Mouse (Mus musculus) forebrain, embryonic 14.5 days (tissue): Measurements from ENCODE around the gene Tmem69. TPM values are rescaled to one million over a fixed set of nuclear protein-coding genes. Genes with fewer than 3 reads are reported as not detected.

ENCODE experiments used
- ATAC-seq: fragments of 200-750 bp; cut with Nextera tagmentation; 2 replicates; pipeline ENCODE4 v1.8.0; 2017; ENCODE audit warnings: mild to moderate bottlenecking, moderate library complexity
- DNase-seq: peaks from one replicate; pipeline ENCODE4 v3.0.0-alpha.2; 2015; ENCODE audit warnings: low spot score
- H3K27ac ChIP-seq: fragments of 300-500 bp; sonication (generic); 2 replicates; pipeline ENCODE4 v1.5.1; 2014; ENCODE audit warnings: low read depth, mild to moderate bottlenecking, control low read depth, low read length, moderate library complexity
- H3K27me3 ChIP-seq: fragments of 300-500 bp; sonication (generic); replicated peaks from 2 replicates; pipeline ENCODE4 v1.6.1; 2014; ENCODE audit warnings: low read length, control low read depth, mixed read lengths; ENCODE audit not compliant: control insufficient read depth, insufficient read depth
- H3K36me3 ChIP-seq: fragments of 300-500 bp; sonication (generic); 2 replicates; pipeline ENCODE4 v1.6.1; 2014; ENCODE audit warnings: low read length, control low read depth; ENCODE audit not compliant: control insufficient read depth, insufficient read depth
- H3K4me1 ChIP-seq: fragments of 300-500 bp; sonication (generic); 2 replicates; pipeline ENCODE4 v1.6.1; 2014; ENCODE audit warnings: antibody characterized with exemption, low read length, control low read depth; ENCODE audit not compliant: control insufficient read depth, insufficient read depth
- H3K4me2 ChIP-seq: fragments of 300-500 bp; sonication (generic); 2 replicates; pipeline ENCODE4 v1.6.1; 2014; ENCODE audit warnings: mild to moderate bottlenecking, control low read depth, low read length
- H3K4me3 ChIP-seq: fragments of 300-500 bp; sonication (generic); 2 replicates; pipeline ENCODE4 v1.5.1; 2014; ENCODE audit warnings: low read depth, low read length, control low read depth
- H3K9ac ChIP-seq: fragments of 300-500 bp; sonication (generic); 2 replicates; pipeline ENCODE4 v1.6.1; 2014; ENCODE audit warnings: mild to moderate bottlenecking, low read length, control low read depth, moderate library complexity
- H3K9me3 ChIP-seq: fragments of 300-500 bp; sonication (generic); replicated peaks from 2 replicates; pipeline ENCODE4 v1.6.1; 2016; ENCODE audit warnings: low read length, control low read depth, mixed read lengths; ENCODE audit not compliant: control insufficient read depth
- WGBS: fragments of 180-500 bp; shearing (Covaris S2); extraction: QIAGEN DNeasy Blood & Tissue Kit; methylation state at CpG from one replicate; pipeline ENCODE4 v1.1.7; 2014; 5-methylcytosine and 5-hydroxymethylcytosine counted together
- polyA plus RNA-seq: library from polyadenylated mRNA; unstranded; fragments of >200 nt; fragmentation: Nextera tagmentation; extraction: Ambion mirVana; gene quantifications from 2 replicates; pipeline ENCODE4 v1.2.1, GENCODE M21; 2014

Tmem69 gene
- polyA plus RNA-seq = 30.5 and 32.2 TPM in 2 replicates

- H3K9me3 ChIP-seq = no peaks in the 10 kb centered on the region
- peak within 1 kb of the TSS; percentile 79 for H3K9ac ChIP-seq
- H3K36me3 ChIP-seq = peaks cover 17% of the 10 kb centered on the region
- peak; percentile 88 for DNase-seq
- 3% methylated on average over 23 of the region's 23 CpGs for WGBS
- H3K4me3 ChIP-seq = peak within 1 kb of the TSS; percentile 75
- H3K27me3 ChIP-seq = no peaks in the 10 kb centered on the region
- H3K4me1 ChIP-seq = peaks cover 17% of the 10 kb centered on the region
- H3K27ac ChIP-seq = peak within 1 kb of the TSS; percentile 85
- peak within 1 kb of the TSS; percentile 81 for H3K4me2 ChIP-seq
- no peak for ATAC-seq
Measured at GRCm38 (mm10) chr4:116555413-116556300, at the start of gene Tmem69. Tmem69 (minus strand) TSS chr4:116555936.

- under 1% methylated on average over 50 of the region's 50 CpGs for WGBS
- H3K36me3 ChIP-seq = peaks cover 51% of the 10 kb centered on the region
Measured at GRCm38 (mm10) chr4:116596978-116597881, 41.5 kb upstream of the Tmem69 start.

GRCm38 (mm10) chr4:116596379-116596778, 40.6 kb upstream of the Tmem69 start, which contains the start of gene Ccdc17:
Ccdc17 (plus strand) TSS chr4:116596654.
- Histone ChIP-seq H3K27me3 (no peaks in the 10 kb centered on the region), H3K4me2 (peak within 1 kb of the TSS; percentile 82), H3K36me3 (peaks cover 51% of the 10 kb centered on the region), H3K9ac (peak within 1 kb of the TSS; percentile 71), H3K4me1 (peaks cover 11% of the 10 kb centered on the region), H3K27ac (peak within 1 kb of the TSS; percentile 55; the same call in 1 of the 2 replicates), H3K4me3 (peak within 1 kb of the TSS; percentile 59), H3K9me3 (no peaks in the 10 kb centered on the region)
- ATAC-seq (no peak), DNase-seq (no peak)
- 28% methylated on average over 5 of the region's 5 CpGs for WGBS

More at GRCm38 (mm10) chr4:116596978-116597881, 41.5 kb upstream of the Tmem69 start:
- peak overlapping the region; percentile 59 for H3K4me3 ChIP-seq
- no peaks in the 10 kb centered on the region for H3K27me3 ChIP-seq
- peak overlapping the region; percentile 82 for H3K4me2 ChIP-seq
- no peaks in the 10 kb centered on the region for H3K9me3 ChIP-seq
- peak overlapping the region; percentile 71 for H3K9ac ChIP-seq
- H3K27ac ChIP-seq = peak overlapping the region; percentile 55; the same call in 1 of the 2 replicates
- DNase-seq (peak; percentile 88), ATAC-seq (peak; percentile 96)
- H3K4me1 ChIP-seq = peaks cover 11% of the 10 kb centered on the region

- peaks cover 51% of the 10 kb centered on the region for H3K36me3 ChIP-seq
- no peak overlapping the region for H3K27ac ChIP-seq
- no peak overlapping the region for H3K4me2 ChIP-seq
- H3K4me1 ChIP-seq = peaks cover 11% of the 10 kb centered on the region
- WGBS = 83% methylated on average over 8 of the region's 8 CpGs
- no peak overlapping the region for H3K9ac ChIP-seq
- no peaks in the 10 kb centered on the region for H3K9me3 ChIP-seq
- DNase-seq (no peak), ATAC-seq (no peak)
- no peak overlapping the region for H3K4me3 ChIP-seq
- H3K27me3 ChIP-seq = no peaks in the 10 kb centered on the region
Measured at GRCm38 (mm10) chr4:116595793-116596192, 40.1 kb upstream of the Tmem69 start.

- Histone ChIP-seq H3K4me1 (peaks cover 17% of the 10 kb centered on the region), H3K9me3 (no peaks in the 10 kb centered on the region), H3K27ac (no peak overlapping the region), H3K4me3 (peak overlapping the region; percentile 75), H3K9ac (peak overlapping the region; percentile 79), H3K4me2 (peak overlapping the region; percentile 74), H3K36me3 (peaks cover 7% of the 10 kb centered on the region), H3K27me3 (no peaks in the 10 kb centered on the region)
- WGBS = 5% methylated on average over 15 of the region's 15 CpGs
- no peak for ATAC-seq
- DNase-seq = peak; percentile 1
Measured at GRCm38 (mm10) chr4:116558151-116558882, 2.6 kb upstream of the Tmem69 start.

- DNase-seq (peak; percentile 98), ATAC-seq (peak; percentile 96)
- H3K4me1 ChIP-seq = peaks cover 17% of the 10 kb centered on the region
- H3K27ac ChIP-seq = peak within 1 kb of the TSS; percentile 85
- no peaks in the 10 kb centered on the region for H3K9me3 ChIP-seq
- WGBS = under 1% methylated on average over 77 of the region's 78 CpGs
- H3K27me3 ChIP-seq = no peaks in the 10 kb centered on the region
- peak within 1 kb of the TSS; percentile 79 for H3K9ac ChIP-seq
- H3K36me3 ChIP-seq = peaks cover 12% of the 10 kb centered on the region
- H3K4me3 ChIP-seq = peak within 1 kb of the TSS; percentile 75
- H3K4me2 ChIP-seq = peak within 1 kb of the TSS; percentile 81
Measured at GRCm38 (mm10) chr4:116557306-116558121, 1.8 kb upstream of the Tmem69 start, which contains the start of gene Gpbp1l1. Gpbp1l1 (plus strand) TSS chr4:116557658.

GRCm38 (mm10) chr4:116556561-116557305, 997 bp upstream of the Tmem69 start:
- peak overlapping the region; percentile 81 for H3K4me2 ChIP-seq
- H3K9ac ChIP-seq = peak overlapping the region; percentile 79
- DNase-seq (peak; percentile 97), ATAC-seq (peak; percentile 98)
- under 1% methylated on average over 28 of the region's 28 CpGs for WGBS
- peaks cover 17% of the 10 kb centered on the region for H3K36me3 ChIP-seq
- H3K4me1 ChIP-seq = peaks cover 17% of the 10 kb centered on the region
- no peaks in the 10 kb centered on the region for H3K27me3 ChIP-seq
- peak overlapping the region; percentile 85 for H3K27ac ChIP-seq
- peak overlapping the region; percentile 75 for H3K4me3 ChIP-seq
- H3K9me3 ChIP-seq = no peaks in the 10 kb centered on the region
